Mouse (Mus musculus): Measurements from ENCODE around the gene Mgst3.

Mgst3 gene

GRCm38 (mm10) chr1:167387796-167388195 is 5.8 kb downstream of the Mgst3 start:
- no peak for DNase-seq (ENCODE audit: low read depth, low spot score)

GRCm38 (mm10) chr1:167387310-167387709 is 6.3 kb downstream of the Mgst3 start:
- no peak for DNase-seq (ENCODE audit: low read depth, low spot score)

DNA sequence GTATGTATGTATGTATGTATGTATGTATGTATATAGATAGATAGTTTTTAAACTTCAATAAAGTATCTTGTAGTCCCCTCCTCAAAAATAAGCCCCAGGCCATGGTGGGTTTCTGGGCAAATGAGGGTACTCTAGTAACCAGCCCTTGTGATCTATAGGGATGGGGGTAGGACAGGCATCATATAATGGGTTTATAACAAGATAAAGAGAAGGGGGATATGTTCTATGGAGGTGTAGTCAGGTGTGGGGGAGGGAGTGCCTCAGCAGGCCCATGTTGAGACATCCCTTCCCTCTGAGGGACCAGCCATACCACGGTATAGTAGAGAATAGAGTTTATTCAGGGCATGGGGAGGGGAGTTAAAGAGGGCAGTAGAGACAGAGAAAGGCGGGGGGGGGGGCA is 7.2 kb downstream of the Mgst3 start:
- DNase-seq (ENCODE audit: low read depth, low spot score) = no peak

GRCm38 (mm10) chr1:167385636-167386035 is 8.0 kb downstream of the Mgst3 start:
- no peak for DNase-seq (ENCODE audit: low read depth, low spot score)

GRCm38 (mm10) chr1:167385211-167385610 is 8.4 kb downstream of the Mgst3 start:
- no peak for DNase-seq (ENCODE audit: low read depth, low spot score)

- DNase-seq (ENCODE audit: low read depth, low spot score) = peak; percentile 78
These were observed 9.5 kb downstream of the Mgst3 start for GRCm38 (mm10) chr1:167384156-167384555.

DNA sequence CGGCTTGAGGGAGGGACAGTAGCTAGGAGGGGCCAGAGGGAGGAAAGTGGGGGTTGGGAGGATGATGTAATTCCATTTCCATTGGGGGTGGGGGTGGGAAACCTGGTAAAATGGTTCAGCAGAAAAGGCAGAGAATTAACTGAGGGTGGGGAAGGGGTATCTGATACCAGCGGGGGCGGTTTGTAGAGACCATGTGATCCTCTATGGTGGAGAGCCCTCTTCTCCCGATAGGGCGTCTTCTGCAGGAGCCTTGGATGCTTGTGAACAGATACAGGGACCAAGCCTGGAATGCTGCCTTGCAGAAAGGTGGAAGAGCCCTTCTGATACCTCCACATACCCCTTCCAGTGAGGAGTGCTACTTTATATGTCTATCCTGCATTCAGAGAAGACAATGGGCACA is 10.5 kb downstream of the Mgst3 start:
- DNase-seq (ENCODE audit: low read depth, low spot score) = no peak

GRCm38 (mm10) chr1:167382763-167383162 is 10.9 kb downstream of the Mgst3 start:
- DNase-seq (ENCODE audit: low read depth, low spot score) = no peak

GRCm38 (mm10) chr1:167382316-167382715 is 11.3 kb downstream of the Mgst3 start:
- no peak for DNase-seq (ENCODE audit: low read depth, low spot score)

DNA sequence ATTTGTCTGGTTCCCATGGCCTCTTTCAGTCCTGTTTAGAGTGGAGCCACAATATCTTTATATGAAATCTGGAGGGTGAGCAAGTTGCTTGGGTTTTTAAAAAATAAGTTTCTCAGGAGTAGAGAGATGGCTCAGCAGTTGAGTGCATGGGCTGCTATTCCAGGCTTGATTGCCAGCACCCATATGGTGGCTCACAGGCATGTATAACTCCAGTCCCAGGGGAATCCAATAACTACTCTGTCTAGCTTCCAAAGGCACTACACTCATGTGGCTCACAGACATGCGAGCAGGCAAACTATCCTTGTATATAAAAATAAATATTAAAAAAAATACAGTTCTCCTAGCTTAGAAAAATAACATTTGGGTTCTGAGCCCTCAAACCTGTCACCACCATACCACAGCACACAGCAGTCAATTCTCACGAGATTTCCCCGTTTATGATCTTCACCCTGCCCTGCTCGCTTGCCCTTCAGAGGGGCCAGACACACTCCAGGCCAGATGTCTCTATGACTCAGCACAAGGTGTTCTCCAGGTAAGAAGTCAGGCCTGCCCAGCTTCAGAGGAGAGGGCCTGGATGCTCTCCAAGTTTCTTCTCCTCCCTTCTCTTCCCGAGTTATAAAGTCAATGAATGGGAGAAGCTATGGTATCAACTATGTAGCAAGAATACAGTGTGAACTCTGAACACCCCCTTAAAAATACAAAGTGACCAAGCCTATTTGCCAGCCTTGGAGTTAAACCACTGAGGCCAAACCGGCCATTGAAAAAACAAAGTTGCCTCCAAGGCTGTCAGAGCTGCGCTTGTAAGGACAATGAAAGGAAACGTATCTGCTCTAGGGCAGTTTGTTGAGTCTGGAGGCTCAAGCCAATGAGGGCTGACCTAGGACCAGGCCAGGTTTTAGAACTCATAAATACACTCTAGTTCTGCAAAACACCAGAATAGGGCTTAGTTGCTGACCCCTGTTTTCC is 12.3 kb downstream of the Mgst3 start:
- DNase-seq (ENCODE audit: low read depth, low spot score) = no peak

GRCm38 (mm10) chr1:167380223-167380622 is 13.4 kb downstream of the Mgst3 start:
- DNase-seq (ENCODE audit: low read depth, low spot score) = no peak

- no peak for DNase-seq (ENCODE audit: low read depth, low spot score)
These were observed 13.9 kb downstream of the Mgst3 start for GRCm38 (mm10) chr1:167379751-167380150.

DNA sequence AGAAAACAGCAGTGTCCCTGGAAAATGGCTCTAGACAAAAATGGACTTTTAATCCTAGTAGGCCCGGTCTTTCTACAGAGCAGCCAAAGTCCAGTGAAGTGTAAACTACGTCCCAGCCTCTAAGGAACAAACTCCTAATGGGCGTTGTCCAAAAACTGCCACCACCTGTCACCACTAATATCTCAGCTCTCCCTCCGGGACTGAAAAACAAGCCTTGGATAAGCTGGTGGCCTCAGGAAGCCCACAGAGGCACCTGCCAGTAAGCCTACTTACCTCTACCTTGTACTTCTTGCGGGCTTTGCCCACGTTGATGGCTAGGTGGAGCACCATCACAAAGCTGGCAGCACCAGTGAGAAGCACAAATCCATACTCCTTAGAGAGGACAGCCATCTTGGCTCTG is 15.6 kb downstream of the Mgst3 start:
- DNase-seq (ENCODE audit: low read depth, low spot score) = no peak

GRCm38 (mm10) chr1:167374942-167375341 is 18.7 kb downstream of the Mgst3 start:
- DNase-seq (ENCODE audit: low read depth, low spot score) = no peak

- DNase-seq (ENCODE audit: low read depth, low spot score) = peak; percentile 83
These were observed 19.4 kb downstream of the Mgst3 start for GRCm38 (mm10) chr1:167374003-167374784.

DNA sequence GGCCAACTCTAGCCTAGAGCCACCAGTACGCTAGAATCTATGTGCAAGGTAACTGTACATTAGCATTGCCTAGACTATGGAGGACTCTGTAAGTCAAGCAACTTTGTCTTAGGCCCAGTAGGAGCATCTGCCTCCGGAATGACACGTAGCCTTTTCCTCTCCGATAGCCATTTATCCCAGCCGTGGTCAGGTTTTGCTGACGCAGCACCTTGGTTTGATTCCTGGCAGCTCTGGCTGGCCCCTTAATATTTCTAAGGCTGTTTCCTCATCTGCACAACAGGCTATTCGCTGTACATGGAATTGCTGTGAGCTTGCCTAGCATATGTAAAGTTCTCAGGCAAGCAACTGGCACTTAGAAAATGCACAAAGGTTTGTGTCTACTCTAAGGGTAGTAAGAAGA is 20.9 kb downstream of the Mgst3 start:
- no peak for DNase-seq (ENCODE audit: low read depth, low spot score)

GRCm38 (mm10) chr1:167369905-167370304 is 23.7 kb downstream of the Mgst3 start:
- DNase-seq (ENCODE audit: low read depth, low spot score) = peak; percentile 94

GRCm38 (mm10) chr1:167368513-167368912 is 25.1 kb downstream of the Mgst3 start:
- peak; percentile 66 for DNase-seq (ENCODE audit: low read depth, low spot score)

GRCm38 (mm10) chr1:167368018-167368417 is 25.6 kb downstream of the Mgst3 start:
- no peak for DNase-seq (ENCODE audit: low read depth, low spot score)

GRCm38 (mm10) chr1:167366621-167367020 is 27.0 kb downstream of the Mgst3 start:
- no peak for DNase-seq (ENCODE audit: low read depth, low spot score)

- no peak for DNase-seq (ENCODE audit: low read depth, low spot score)
These were observed 27.8 kb downstream of the Mgst3 start for GRCm38 (mm10) chr1:167365808-167366207.

GRCm38 (mm10) chr1:167363322-167363721 is 30.3 kb downstream of the Mgst3 start:
- no peak for DNase-seq (ENCODE audit: low read depth, low spot score)

DNA sequence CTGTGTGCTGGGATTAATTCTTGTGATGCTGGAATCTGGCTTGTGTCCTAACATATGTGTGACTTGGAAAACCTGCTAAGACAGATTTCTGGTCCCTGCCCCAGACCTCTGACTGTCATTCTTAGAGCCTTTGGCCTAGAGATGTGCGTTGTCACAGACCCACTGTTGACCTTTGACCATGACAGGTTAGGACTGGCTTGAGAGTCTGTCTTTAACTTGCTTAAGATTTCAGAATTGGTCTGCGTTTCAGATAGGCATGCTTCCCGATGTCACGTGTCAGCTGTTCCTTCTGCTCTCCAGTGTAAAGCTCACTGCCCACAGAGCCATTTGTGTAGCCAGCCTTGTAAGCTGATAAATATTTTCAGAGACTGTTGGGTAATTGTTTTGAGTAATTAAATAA is 30.8 kb downstream of the Mgst3 start:
- DNase-seq (ENCODE audit: low read depth, low spot score) = no peak
